Mouse (Mus musculus) liver, postnatal 0 days (tissue): ENCODE measurements around the gene Grm2. TPM values are rescaled to one million over a fixed set of nuclear protein-coding genes. Genes with fewer than 3 reads are reported as not detected.

Source experiments
- ATAC-seq: fragments of 200-750 bp; cut with Nextera tagmentation; 2 replicates; pipeline ENCODE4 v1.8.0; 2017; ENCODE audit warnings: mild to moderate bottlenecking, moderate library complexity
- DNase-seq: peaks from one replicate; pipeline ENCODE4 v3.0.0-alpha.2; 2016
- H3K27ac ChIP-seq: fragments of 300-500 bp; sonication (generic); 2 replicates; pipeline ENCODE4 v1.5.1; 2014; ENCODE audit warnings: antibody characterized with exemption, moderate library complexity, mild to moderate bottlenecking, low read depth
- H3K27me3 ChIP-seq: fragments of 300-500 bp; sonication (generic); 2 replicates; pipeline ENCODE4 v1.6.1; 2014; ENCODE audit warnings: low read length, control low read depth, mixed read lengths; ENCODE audit not compliant: insufficient read depth
- H3K36me3 ChIP-seq: fragments of 300-500 bp; sonication (generic); replicated peaks from 2 replicates; pipeline ENCODE4 v1.6.1; 2014; ENCODE audit warnings: mild to moderate bottlenecking, control low read depth, low read length, moderate library complexity, mixed read lengths; ENCODE audit not compliant: insufficient read depth
- H3K4me1 ChIP-seq: fragments of 300-500 bp; sonication (generic); 2 replicates; pipeline ENCODE4 v1.6.1; 2014; ENCODE audit warnings: antibody characterized with exemption, mild to moderate bottlenecking, control low read depth; ENCODE audit not compliant: insufficient read depth
- H3K4me2 ChIP-seq: fragments of 300-500 bp; sonication (generic); 2 replicates; pipeline ENCODE4 v1.6.1; 2014; ENCODE audit warnings: low read depth, mild to moderate bottlenecking, low read length, moderate library complexity, mixed read lengths
- H3K4me3 ChIP-seq: fragments of 300-500 bp; sonication (generic); 2 replicates; pipeline ENCODE4 v1.5.1; 2014; ENCODE audit warnings: low read depth, low read length
- H3K9ac ChIP-seq: fragments of 300-500 bp; sonication (generic); replicated peaks from 2 replicates; pipeline ENCODE4 v1.6.1; 2014; ENCODE audit warnings: mild to moderate bottlenecking, moderate library complexity
- H3K9me3 ChIP-seq: fragments of 300-500 bp; sonication (generic); 2 replicates; pipeline ENCODE4 v1.6.1; 2016; ENCODE audit warnings: mild to moderate bottlenecking, control low read depth, low read length, mixed read lengths
- CTCF ChIP-seq: sonication (generic); IDR thresholded peaks from 2 replicates; pipeline ENCODE4 v1.5.1; 2016; ENCODE audit warnings: antibody characterized with exemption, low read depth
- EP300 ChIP-seq: IDR thresholded peaks from 2 replicates; pipeline ENCODE4 v1.6.1; 2016; ENCODE audit warnings: antibody characterized with exemption, low read depth, mild to moderate bottlenecking
- WGBS: fragments of 180-500 bp; shearing (Covaris S2); extraction: QIAGEN DNeasy Blood & Tissue Kit; methylation state at CpG from one replicate; pipeline ENCODE4 v1.1.7; 2014; ENCODE audit not compliant: insufficient replicate concordance; 5-methylcytosine and 5-hydroxymethylcytosine counted together
- polyA plus RNA-seq: library from polyadenylated mRNA; unstranded; fragments of >200 nt; fragmentation: Nextera tagmentation; extraction: Ambion mirVana; gene quantifications from 2 replicates; pipeline ENCODE4 v1.2.1, GENCODE M21; 2015

Grm2 gene
- polyA plus RNA-seq, 1 experiment from 2014 or later: not detected

DNA sequence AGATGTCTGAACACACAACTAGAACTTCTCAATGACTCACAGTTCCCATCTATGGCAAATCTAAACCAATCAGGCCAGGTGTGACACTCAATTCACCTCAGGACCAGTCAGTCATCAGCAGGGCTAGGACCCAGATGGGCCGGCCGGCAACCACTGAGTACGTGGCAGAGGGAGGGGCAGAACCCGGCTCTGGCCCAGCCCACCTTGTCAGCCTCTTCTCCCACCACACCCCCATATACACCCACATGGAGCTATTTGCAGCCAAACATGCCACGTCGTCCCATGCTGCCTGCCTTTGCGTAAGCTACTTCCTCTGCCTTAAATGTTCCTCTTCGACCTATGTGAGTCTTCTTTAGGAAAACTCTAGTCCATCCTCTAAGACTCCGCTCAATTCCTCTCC is 20.1 kb upstream of the Grm2 start:
- H3K4me1 ChIP-seq: no peaks in the 10 kb centered on the region
- H3K4me2 ChIP-seq: no peak overlapping the region
- ATAC-seq (peak; percentile 10; the same call in 1 of the 2 replicates), DNase-seq (no peak)
- H3K27ac ChIP-seq: no peak overlapping the region
- H3K4me3 ChIP-seq: no peak overlapping the region
- no peaks in the 10 kb centered on the region for H3K27me3 ChIP-seq
- WGBS: 63% methylated on average over 9 of the region's 9 CpGs
- no peak for TF ChIP-seq CTCF
- no peak for TF ChIP-seq EP300
- peaks cover 23% of the 10 kb centered on the region; the same call in 1 of the 2 replicates for H3K36me3 ChIP-seq
- no peak overlapping the region for H3K9ac ChIP-seq
- no peaks in the 10 kb centered on the region for H3K9me3 ChIP-seq

DNA sequence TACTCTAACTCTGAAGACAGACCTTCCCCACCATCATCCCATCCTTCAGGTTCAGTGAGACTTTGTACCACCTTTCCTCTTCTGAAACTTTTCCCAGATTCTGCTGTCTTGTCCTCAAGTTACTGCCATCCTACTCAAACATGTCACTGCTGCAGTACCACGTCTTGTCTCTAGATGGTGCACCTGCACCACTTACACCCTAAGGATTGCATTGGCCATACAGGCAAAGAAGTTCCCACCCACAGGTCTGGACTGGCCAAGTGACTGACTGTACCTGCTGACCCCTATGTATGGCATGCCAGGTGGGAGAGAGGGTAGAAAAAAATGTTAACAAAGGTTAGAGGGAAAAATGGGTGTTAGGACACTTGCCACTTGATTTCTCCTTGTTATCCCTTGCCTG is 19.6 kb upstream of the Grm2 start:
- Histone ChIP-seq H3K4me3 (no peak overlapping the region), H3K9ac (no peak overlapping the region), H3K36me3 (peaks cover 24% of the 10 kb centered on the region), H3K9me3 (no peaks in the 10 kb centered on the region), H3K4me1 (no peaks in the 10 kb centered on the region), H3K27me3 (no peaks in the 10 kb centered on the region), H3K4me2 (no peak overlapping the region), H3K27ac (no peak overlapping the region)
- DNase-seq (peak; percentile 85), ATAC-seq (peak; percentile 66)
- no peak for TF ChIP-seq EP300
- TF ChIP-seq CTCF: peak; percentile 98
- WGBS: 0% methylated on average over 1 of the region's 1 CpGs

DNA sequence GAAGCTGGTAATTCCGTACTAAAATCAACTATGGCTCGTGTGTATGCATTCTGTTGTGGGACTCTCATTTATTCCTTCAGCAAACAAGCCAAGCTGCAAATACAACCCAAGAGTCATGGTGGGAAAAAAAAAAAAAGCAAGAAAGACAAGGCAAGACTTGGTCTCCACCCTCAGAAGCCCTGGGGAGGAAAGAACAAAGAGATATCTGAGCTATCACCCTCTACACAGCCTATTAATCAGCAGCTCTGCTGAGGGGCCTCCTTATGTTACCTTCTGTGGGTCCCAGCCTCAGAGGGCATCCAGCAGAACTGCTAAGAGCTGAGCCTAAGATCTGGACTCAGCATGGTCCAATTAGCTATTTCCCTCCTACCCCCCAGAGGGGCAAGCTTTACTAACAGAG is 18.0 kb upstream of the Grm2 start:
- Histone ChIP-seq H3K27ac (no peak overlapping the region), H3K36me3 (peaks cover 26% of the 10 kb centered on the region), H3K9me3 (no peaks in the 10 kb centered on the region), H3K4me2 (no peak overlapping the region), H3K9ac (no peak overlapping the region), H3K27me3 (no peaks in the 10 kb centered on the region), H3K4me3 (no peak overlapping the region), H3K4me1 (no peaks in the 10 kb centered on the region)
- DNase-seq: no peak
- no peak for TF ChIP-seq CTCF
- TF ChIP-seq EP300: no peak
- no peak for ATAC-seq
- 78% methylated on average over 2 of the region's 2 CpGs for WGBS

DNA sequence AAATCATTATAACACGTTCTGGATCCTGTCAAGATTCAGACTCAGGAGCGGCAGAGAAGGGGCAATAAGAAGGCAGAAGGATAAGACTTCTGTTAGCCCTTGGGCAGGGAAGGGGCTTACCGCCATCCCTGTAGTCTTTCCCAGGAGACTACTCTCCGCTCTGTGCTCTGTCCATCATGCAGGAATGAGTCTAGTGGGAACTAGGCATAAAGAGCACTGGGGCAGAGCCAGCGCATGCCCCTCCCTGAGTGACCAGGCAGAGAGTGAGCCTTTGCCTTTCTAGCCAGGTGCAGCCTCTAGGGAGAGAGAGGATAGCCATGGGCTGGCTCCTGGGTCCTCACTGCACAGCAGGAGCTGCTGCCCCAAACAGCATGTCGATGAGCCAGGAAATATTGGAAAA is 9.0 kb upstream of the Grm2 start:
- TF ChIP-seq EP300: no peak
- TF ChIP-seq CTCF: no peak
- no peaks in the 10 kb centered on the region for H3K27me3 ChIP-seq
- DNase-seq (no peak), ATAC-seq (no peak)
- no peak overlapping the region for H3K4me2 ChIP-seq
- no peak overlapping the region for H3K9ac ChIP-seq
- no peak overlapping the region for H3K27ac ChIP-seq
- H3K9me3 ChIP-seq: no peaks in the 10 kb centered on the region
- no peaks in the 10 kb centered on the region for H3K4me1 ChIP-seq
- WGBS: 83% methylated on average over 6 of the region's 6 CpGs
- peaks cover 30% of the 10 kb centered on the region for H3K36me3 ChIP-seq
- no peak overlapping the region for H3K4me3 ChIP-seq

DNA sequence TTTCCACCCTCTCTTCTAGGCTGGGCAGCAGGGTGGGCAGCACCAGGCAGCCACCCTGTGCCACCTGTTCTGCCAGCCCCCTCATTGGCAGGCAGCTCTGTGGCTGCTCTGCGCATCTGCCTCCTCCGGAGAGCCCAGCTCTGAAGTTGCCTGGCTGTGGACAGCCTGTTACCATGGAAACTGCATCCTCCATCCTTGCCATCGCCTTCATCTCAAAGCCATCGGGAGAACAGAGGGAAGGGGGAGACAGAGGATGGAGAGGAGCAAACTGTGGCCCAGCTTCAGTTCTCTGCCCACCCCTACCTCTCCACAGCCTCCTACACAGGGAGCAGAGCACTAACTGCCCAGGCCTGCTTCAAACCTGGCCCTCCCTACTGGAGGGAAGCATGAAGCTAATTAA is 8.6 kb upstream of the Grm2 start:
- no peaks in the 10 kb centered on the region for H3K4me1 ChIP-seq
- H3K4me2 ChIP-seq: no peak overlapping the region
- H3K4me3 ChIP-seq: no peak overlapping the region
- no peak for ATAC-seq
- 71% methylated on average over 4 of the region's 4 CpGs for WGBS
- no peak overlapping the region for H3K9ac ChIP-seq
- DNase-seq: no peak
- TF ChIP-seq CTCF: no peak
- no peak for TF ChIP-seq EP300
- H3K36me3 ChIP-seq: peaks cover 31% of the 10 kb centered on the region
- no peaks in the 10 kb centered on the region for H3K9me3 ChIP-seq
- no peaks in the 10 kb centered on the region for H3K27me3 ChIP-seq
- no peak overlapping the region for H3K27ac ChIP-seq

DNA sequence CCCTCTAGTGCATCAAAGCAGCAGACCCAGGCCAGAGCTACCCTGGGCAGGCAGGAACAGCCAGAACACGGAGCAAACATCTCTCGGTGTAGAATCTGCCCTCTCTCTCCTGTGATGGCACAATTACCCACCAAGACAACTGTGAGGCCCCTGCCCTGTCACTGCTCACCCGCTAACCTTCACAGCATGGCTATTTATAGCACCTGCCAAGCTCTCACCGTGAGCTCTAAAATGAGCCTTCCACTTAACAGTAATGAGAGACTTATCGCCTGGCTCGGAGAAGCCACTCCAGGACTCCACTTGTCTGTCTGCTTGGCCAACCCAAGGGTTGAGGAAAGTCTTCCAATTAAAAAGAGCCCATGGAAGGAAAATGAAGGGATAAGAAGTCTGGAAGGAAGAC is 7.3 kb upstream of the Grm2 start:
- no peak for DNase-seq

DNA sequence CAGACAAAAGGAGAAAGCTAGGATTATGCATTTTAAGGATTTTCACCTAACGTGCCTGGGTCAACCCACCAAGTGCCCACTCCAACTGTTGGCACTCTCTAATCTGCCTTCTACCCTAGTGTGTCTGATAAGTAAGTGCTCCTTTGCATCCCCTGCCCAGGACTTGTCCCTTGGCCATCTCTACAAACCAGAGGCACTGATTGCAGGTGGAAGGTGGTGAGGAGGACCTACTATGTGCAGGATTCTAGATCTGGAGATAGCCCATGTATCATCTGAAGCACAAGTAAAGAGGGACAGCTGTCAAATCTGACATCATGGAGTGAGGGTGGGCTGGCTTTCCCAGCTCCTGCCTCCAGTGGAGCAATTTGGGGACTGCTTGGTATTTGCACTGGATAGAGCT is 4.1 kb upstream of the Grm2 start:
- Histone ChIP-seq H3K36me3 (peaks cover 36% of the 10 kb centered on the region), H3K9me3 (no peaks in the 10 kb centered on the region), H3K9ac (no peak overlapping the region), H3K4me3 (no peak overlapping the region), H3K4me2 (no peak overlapping the region), H3K27ac (no peak overlapping the region), H3K27me3 (peaks cover 14% of the 10 kb centered on the region), H3K4me1 (no peaks in the 10 kb centered on the region)
- 82% methylated on average over 1 of the region's 1 CpGs for WGBS
- DNase-seq: no peak
- ATAC-seq: no peak
- TF ChIP-seq CTCF: no peak

More for the DNA sequence above, 7.3 kb upstream of the Grm2 start:
- Histone ChIP-seq H3K9ac (no peak overlapping the region), H3K4me1 (no peaks in the 10 kb centered on the region), H3K36me3 (peaks cover 36% of the 10 kb centered on the region), H3K27ac (no peak overlapping the region), H3K27me3 (no peaks in the 10 kb centered on the region), H3K4me3 (no peak overlapping the region), H3K4me2 (no peak overlapping the region), H3K9me3 (no peaks in the 10 kb centered on the region)
- no peak for ATAC-seq
- WGBS: 79% methylated on average over 6 of the region's 6 CpGs
- no peak for TF ChIP-seq CTCF
- no peak for TF ChIP-seq EP300
